Mouse (Mus musculus) naive thymus-derived CD4-positive, alpha-beta T cell, adult 5 months (primary cell): ENCODE data around the gene Cmtm6. TPM values are rescaled to one million over a fixed set of nuclear protein-coding genes. Genes with fewer than 3 reads are reported as not detected.

ENCODE experiments used
- polyA plus RNA-seq: library from polyadenylated mRNA; unstranded; fragments of 100-300 nt; shearing (Covaris generic); gene quantifications from one replicate; pipeline ENCODE4 v1.2.1, GENCODE M21; 2017

Cmtm6 gene
- 306 TPM for polyA plus RNA-seq

GRCm38 (mm10) chr9:114731011-114731755, at the start of gene Cmtm6:
TSS of gene Cmtm6 (plus strand) at chr9:114731116.

DNA sequence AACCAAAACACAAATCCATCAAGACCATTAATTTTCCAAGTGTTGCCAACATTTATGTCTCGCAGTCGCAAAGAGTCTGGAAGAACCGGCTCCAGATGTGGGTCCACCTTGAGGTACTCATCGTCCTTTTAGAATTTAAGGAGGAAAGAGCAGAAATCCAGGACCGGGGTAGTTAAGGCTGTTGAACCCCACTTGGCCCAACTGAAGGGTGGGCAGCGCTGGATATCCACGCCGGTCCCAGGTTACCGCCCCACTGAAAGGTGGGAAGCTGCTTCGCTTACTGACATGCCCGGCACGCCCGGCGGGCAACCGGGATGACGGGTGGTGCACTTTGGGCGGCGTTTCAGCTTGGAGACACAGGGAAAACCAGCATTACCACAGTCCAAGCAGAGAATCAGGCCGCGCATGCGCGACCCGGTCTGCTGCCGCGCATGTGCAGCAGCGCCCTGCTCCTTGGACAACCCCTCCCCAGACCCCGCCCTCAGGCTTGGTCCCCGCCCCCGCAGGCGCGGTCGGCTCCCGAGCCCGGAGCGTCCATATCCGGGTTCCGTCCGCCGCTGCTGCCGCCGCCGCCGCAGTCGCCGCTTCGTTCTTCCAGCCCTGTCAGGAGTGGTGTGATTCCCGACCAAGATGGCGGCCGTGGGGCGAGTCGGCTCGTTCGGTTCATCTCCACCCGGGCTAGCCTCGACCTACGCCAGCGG, 42.5 kb upstream of the Cmtm6 start, which contains the start of gene Dync1li1:
Gene Dync1li1, plus strand, starts transcription at position 539 of the 701 bp plus-strand sequence.

DNA sequence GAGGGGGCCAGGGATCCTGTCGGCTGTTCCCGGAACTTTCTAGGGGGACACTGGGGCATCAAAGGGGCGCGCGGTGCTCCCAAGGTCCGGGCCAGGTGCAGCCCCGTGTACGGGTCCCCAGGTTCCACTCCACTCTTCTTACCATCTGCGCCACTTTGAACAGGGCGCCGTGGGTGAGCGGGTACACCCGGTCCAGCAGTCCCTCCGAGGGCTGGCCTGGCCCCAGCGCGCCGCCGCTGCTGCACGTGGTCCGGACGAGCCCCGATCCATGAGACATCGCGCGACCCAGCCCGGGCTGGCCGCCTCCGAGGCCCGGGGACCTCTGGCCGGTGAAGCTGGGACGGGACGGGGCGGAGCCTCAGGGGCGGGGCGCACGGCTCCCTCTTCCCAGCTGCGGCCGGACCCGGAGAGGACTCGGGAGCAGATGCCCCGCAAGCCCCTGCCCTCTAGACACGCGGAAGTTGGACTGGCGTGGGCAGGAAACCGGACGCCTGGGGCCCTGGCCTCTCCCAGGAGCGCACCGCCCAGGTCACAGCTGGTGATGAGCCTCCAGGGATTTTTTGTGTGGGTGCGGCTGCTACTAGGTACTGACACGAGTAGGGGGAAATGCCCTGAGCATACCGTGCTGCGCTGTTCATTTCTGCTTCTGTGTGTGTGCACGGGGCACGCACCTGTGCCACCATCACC, 50.8 kb downstream of the Cmtm6 start, which contains the start of gene Cmtm7:
Gene Cmtm7, minus strand, starts transcription at position 331 of the 687 bp plus-strand sequence.

Other genes with a start within 250 kb of the Cmtm6 start
- gene Ccr4, start 226.2 kb upstream of the Cmtm6 start, polyA plus RNA-seq, result 0.70 TPM
- not detected for gene C130032M10Rik, start 215.4 kb upstream of the Cmtm6 start, polyA plus RNA-seq
- 0.04 TPM for gene Trim71, start 166.7 kb upstream of the Cmtm6 start, polyA plus RNA-seq
- gene Cnot10, start 90.9 kb upstream of the Cmtm6 start, polyA plus RNA-seq, result 63.7 TPM
- gene Dync1li1, start 42.3 kb upstream of the Cmtm6 start, polyA plus RNA-seq, result 71.9 TPM
- gene Cmtm7, start 50.7 kb downstream of the Cmtm6 start, polyA plus RNA-seq, result 74.7 TPM
- gene Cmtm8, start 113.0 kb downstream of the Cmtm6 start, polyA plus RNA-seq, result not detected
- 37.4 TPM for gene Gpd1l, start 202.9 kb downstream of the Cmtm6 start, polyA plus RNA-seq
- not detected for gene Osbpl10, start 247.5 kb downstream of the Cmtm6 start, polyA plus RNA-seq